Mouse (Mus musculus): ENCODE measurements around the gene Oxld1. TPM values are rescaled to one million over a fixed set of nuclear protein-coding genes. Genes with fewer than 3 reads are reported as not detected.
A peak's percentile ranks its signal among the peaks of the same experiment; 100 is the strongest.

The Oxld1 gene
- polyA plus RNA-seq, 1 experiment, result 23.6 TPM

DNA sequence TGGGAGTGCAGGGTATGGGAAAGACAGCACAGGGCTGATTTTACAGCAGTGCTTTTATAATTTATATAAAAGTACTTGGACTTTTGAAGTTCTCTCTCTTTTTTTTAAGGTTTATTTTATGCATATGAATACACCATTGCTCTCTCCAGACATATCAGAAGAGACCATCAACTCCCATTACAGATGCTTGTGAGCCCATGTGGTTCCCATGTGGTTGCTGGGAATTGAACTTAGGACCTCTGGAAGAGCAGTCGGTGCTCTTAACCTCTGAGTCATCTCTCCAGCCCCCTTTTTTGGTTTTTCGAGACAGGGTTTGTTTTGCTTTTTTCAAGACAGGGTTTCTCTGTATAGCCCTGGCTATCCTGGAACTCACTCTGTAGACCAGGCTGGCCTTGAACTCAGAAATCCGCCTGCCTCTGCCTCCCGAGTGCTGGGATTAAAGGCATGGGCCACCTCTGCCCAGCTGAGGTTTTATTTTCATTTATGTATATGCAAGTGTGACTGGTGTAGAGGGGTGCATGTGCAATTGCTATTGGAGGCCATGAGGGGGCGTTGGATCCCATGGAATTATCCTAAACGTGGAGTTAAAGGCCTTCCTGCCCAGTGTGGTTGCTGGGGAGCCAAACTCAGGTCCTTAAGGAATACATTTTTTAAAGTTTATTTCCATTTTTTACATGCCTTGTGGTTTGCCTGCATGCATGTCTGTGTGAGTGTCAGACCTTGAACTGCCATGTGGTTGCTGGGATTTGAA, 1.2 kb upstream of the Oxld1 start:
- TF ChIP-seq CTCF (IDR thresholded peaks at IDR 0.05; ENCODE audit: extremely low read depth, insufficient read length, insufficient replicate concordance, low read depth, low read length), result peak; percentile 18; the same call in 1 of the 2 replicates
- TF ChIP-seq POLR2A (IDR thresholded peaks at IDR 0.05; ENCODE audit: low read depth, low read length), result no peak
- no peak overlapping the region for H3K27ac ChIP-seq (ENCODE audit: insufficient read depth, low read depth, low read length)
- peaks cover 13% of the 10 kb centered on the region for H3K36me3 ChIP-seq (ENCODE audit: control insufficient read depth, insufficient read depth, low read length)
- peak overlapping the region; percentile 83 for H3K4me3 ChIP-seq (ENCODE audit: low read depth, low read length)
- H3K27me3 ChIP-seq (ENCODE audit: control insufficient read depth, insufficient read depth, low read length), result no peaks in the 10 kb centered on the region
- 42% methylated on average over 6 of the region's 6 CpGs for WGBS
- peaks cover 7% of the 10 kb centered on the region; the same call in 1 of the 2 replicates for H3K4me1 ChIP-seq (ENCODE audit: control insufficient read depth, insufficient read depth, insufficient read length, low read length)

DNA sequence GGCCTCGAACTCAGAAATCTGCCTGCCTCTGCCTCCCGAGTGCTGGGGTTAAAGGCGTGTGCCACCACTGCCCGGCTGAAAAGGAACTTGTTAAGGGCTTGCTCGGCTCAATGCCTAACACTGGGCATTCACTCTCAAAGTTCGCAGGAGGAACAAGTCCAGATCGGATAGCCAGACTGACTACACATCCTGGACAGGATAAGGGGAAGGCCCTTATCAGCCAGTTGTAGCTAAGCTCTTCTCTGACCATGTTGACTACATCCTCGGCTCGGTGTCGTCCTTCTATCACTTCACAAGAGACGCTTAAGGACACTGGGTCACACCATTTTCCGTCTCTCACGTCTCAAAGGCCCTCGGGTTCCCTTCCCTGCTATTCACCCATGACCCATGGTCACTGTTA, 498 bp downstream of the Oxld1 start:
- Histone ChIP-seq H3K27ac (ENCODE audit: insufficient read depth, low read depth, low read length) (peak overlapping the region; percentile 65), H3K27me3 (ENCODE audit: control insufficient read depth, insufficient read depth, low read length) (no peaks in the 10 kb centered on the region), H3K4me3 (ENCODE audit: low read depth, low read length) (peak overlapping the region; percentile 83), H3K4me1 (ENCODE audit: control insufficient read depth, insufficient read depth, insufficient read length, low read length) (peaks cover 7% of the 10 kb centered on the region; the same call in 1 of the 2 replicates), H3K36me3 (ENCODE audit: control insufficient read depth, insufficient read depth, low read length) (peaks cover 10% of the 10 kb centered on the region; the same call in 1 of the 2 replicates)
- no peak for TF ChIP-seq CTCF (IDR thresholded peaks at IDR 0.05; ENCODE audit: extremely low read depth, insufficient read length, insufficient replicate concordance, low read depth, low read length)
- no peak for TF ChIP-seq POLR2A (IDR thresholded peaks at IDR 0.05; ENCODE audit: low read depth, low read length)
- 7% methylated on average over 14 of the region's 14 CpGs for WGBS

- no peaks in the 10 kb centered on the region for H3K27me3 ChIP-seq (ENCODE audit: control insufficient read depth, insufficient read depth, low read length)
Measured at GRCm38 (mm10) chr11:120455413-120455812, 2.5 kb downstream of the Oxld1 start.

DNA sequence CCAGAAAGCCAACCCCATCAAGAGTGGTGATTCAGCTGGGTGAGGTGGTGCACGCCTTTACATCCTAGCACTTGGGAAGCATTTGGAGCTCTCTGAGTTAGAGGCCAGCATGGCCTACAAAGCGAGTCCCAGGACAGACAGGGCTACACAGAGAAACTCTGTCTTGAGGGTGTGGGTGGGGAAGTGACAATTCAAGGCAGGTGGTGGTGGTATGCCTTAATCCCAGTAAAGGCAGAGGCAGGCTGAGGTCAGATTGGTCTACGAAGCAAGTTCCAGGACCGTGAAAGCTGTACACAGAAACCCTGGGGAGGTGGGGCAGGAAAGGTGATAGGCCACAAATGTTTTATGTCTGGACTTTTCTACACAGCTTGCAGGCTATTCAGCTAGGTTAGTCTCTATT, 2.9 kb downstream of the Oxld1 start:
- no peak overlapping the region for H3K4me3 ChIP-seq (ENCODE audit: low read depth, low read length)
- WGBS, result 98% methylated on average over 4 of the region's 4 CpGs
- H3K27ac ChIP-seq (ENCODE audit: insufficient read depth, low read depth, low read length), result no peak overlapping the region
- TF ChIP-seq POLR2A (IDR thresholded peaks at IDR 0.05; ENCODE audit: low read depth, low read length) (no peak), CTCF (IDR thresholded peaks at IDR 0.05; ENCODE audit: extremely low read depth, insufficient read length, insufficient replicate concordance, low read depth, low read length) (no peak)
- H3K4me1 ChIP-seq (ENCODE audit: control insufficient read depth, insufficient read depth, insufficient read length, low read length), result peaks cover 7% of the 10 kb centered on the region; the same call in 1 of the 2 replicates
- H3K27me3 ChIP-seq (ENCODE audit: control insufficient read depth, insufficient read depth, low read length), result no peaks in the 10 kb centered on the region
- H3K36me3 ChIP-seq (ENCODE audit: control insufficient read depth, insufficient read depth, low read length), result no peaks in the 10 kb centered on the region; the same call in 1 of the 2 replicates

More at GRCm38 (mm10) chr11:120455413-120455812, 2.5 kb downstream of the Oxld1 start:
- H3K4me1 ChIP-seq (ENCODE audit: control insufficient read depth, insufficient read depth, insufficient read length, low read length), result peaks cover 7% of the 10 kb centered on the region; the same call in 1 of the 2 replicates
- H3K4me3 ChIP-seq (ENCODE audit: low read depth, low read length), result no peak overlapping the region
- TF ChIP-seq POLR2A (IDR thresholded peaks at IDR 0.05; ENCODE audit: low read depth, low read length) (no peak), CTCF (IDR thresholded peaks at IDR 0.05; ENCODE audit: extremely low read depth, insufficient read length, insufficient replicate concordance, low read depth, low read length) (no peak)
- no peak overlapping the region for H3K27ac ChIP-seq (ENCODE audit: insufficient read depth, low read depth, low read length)
- no peaks in the 10 kb centered on the region; the same call in 1 of the 2 replicates for H3K36me3 ChIP-seq (ENCODE audit: control insufficient read depth, insufficient read depth, low read length)
- 87% methylated on average over 7 of the region's 7 CpGs for WGBS

GRCm38 (mm10) chr11:120453306-120453705, 4.6 kb downstream of the Oxld1 start, which contains the start of gene Pde6g:
TSS of gene Pde6g (minus strand) at chr11:120453500.
- Histone ChIP-seq H3K4me1 (ENCODE audit: control insufficient read depth, insufficient read depth, insufficient read length, low read length) (peaks cover 6% of the 10 kb centered on the region; the same call in 1 of the 2 replicates), H3K27me3 (ENCODE audit: control insufficient read depth, insufficient read depth, low read length) (no peaks in the 10 kb centered on the region), H3K27ac (ENCODE audit: insufficient read depth, low read depth, low read length) (no peak within 1 kb of the TSS), H3K4me3 (ENCODE audit: low read depth, low read length) (no peak within 1 kb of the TSS), H3K36me3 (ENCODE audit: control insufficient read depth, insufficient read depth, low read length) (no peaks in the 10 kb centered on the region; the same call in 1 of the 2 replicates)
- TF ChIP-seq POLR2A (IDR thresholded peaks at IDR 0.05; ENCODE audit: low read depth, low read length), result no peak
- no peak for TF ChIP-seq CTCF (IDR thresholded peaks at IDR 0.05; ENCODE audit: extremely low read depth, insufficient read length, insufficient replicate concordance, low read depth, low read length)
- 90% methylated on average over 4 of the region's 4 CpGs for WGBS

GRCm38 (mm10) chr11:120452246-120452645, 5.6 kb downstream of the Oxld1 start:
- WGBS, result 78% methylated on average over 3 of the region's 3 CpGs
- H3K27me3 ChIP-seq (ENCODE audit: control insufficient read depth, insufficient read depth, low read length), result no peaks in the 10 kb centered on the region
- no peaks in the 10 kb centered on the region; the same call in 1 of the 2 replicates for H3K36me3 ChIP-seq (ENCODE audit: control insufficient read depth, insufficient read depth, low read length)
- TF ChIP-seq POLR2A (IDR thresholded peaks at IDR 0.05; ENCODE audit: low read depth, low read length), result no peak
- TF ChIP-seq CTCF (IDR thresholded peaks at IDR 0.05; ENCODE audit: extremely low read depth, insufficient read length, insufficient replicate concordance, low read depth, low read length), result no peak
- no peak overlapping the region for H3K27ac ChIP-seq (ENCODE audit: insufficient read depth, low read depth, low read length)
- peaks cover 6% of the 10 kb centered on the region; the same call in 1 of the 2 replicates for H3K4me1 ChIP-seq (ENCODE audit: control insufficient read depth, insufficient read depth, insufficient read length, low read length)
- H3K4me3 ChIP-seq (ENCODE audit: low read depth, low read length), result no peak overlapping the region

- Histone ChIP-seq H3K36me3 (ENCODE audit: control insufficient read depth, insufficient read depth, low read length) (no peaks in the 10 kb centered on the region), H3K4me1 (ENCODE audit: control insufficient read depth, insufficient read depth, insufficient read length, low read length) (0 out of 2 replicates have a peak, but pooled peaks cover 2% of the 10 kb centered on the region), H3K4me3 (ENCODE audit: low read depth, low read length) (no peak overlapping the region), H3K27me3 (ENCODE audit: control insufficient read depth, insufficient read depth, low read length) (no peaks in the 10 kb centered on the region), H3K27ac (ENCODE audit: insufficient read depth, low read depth, low read length) (no peak overlapping the region)
- TF ChIP-seq CTCF (IDR thresholded peaks at IDR 0.05; ENCODE audit: extremely low read depth, insufficient read length, insufficient replicate concordance, low read depth, low read length), result no peak
- TF ChIP-seq POLR2A (IDR thresholded peaks at IDR 0.05; ENCODE audit: low read depth, low read length), result no peak
- WGBS, result 84% methylated on average over 7 of the region's 7 CpGs
Measured at GRCm38 (mm10) chr11:120447179-120447578, 10.7 kb downstream of the Oxld1 start.
